Mouse (Mus musculus): ENCODE results near the gene Abca13. TPM values are rescaled to one million over a fixed set of nuclear protein-coding genes. Genes with fewer than 3 reads are reported as not detected.
"Not testable (repeated sequence)": the region's sequence is repeated elsewhere in the genome, so short reads cannot be mapped to it uniquely, and the experiment has no call there.

Gene Abca13
- total RNA-seq, 2 experiments from 2014 or later, result not detected

- intact Hi-C loops (cut with DNase I; ENCODE audit: low total_unique reads), result no loop called here
- DNase-seq, result no peak
These were observed 77.3 kb downstream of the Abca13 start for GRCm38 (mm10) chr11:9269090-9269489.

GRCm38 (mm10) chr11:9285204-9285603, 93.5 kb downstream of the Abca13 start:
- intact Hi-C loops (cut with DNase I; ENCODE audit: low total_unique reads), result no loop called here
- DNase-seq, result no peak

- intact Hi-C loops (cut with DNase I; ENCODE audit: low total_unique reads), result no loop called here
- DNase-seq, result no peak
These were observed 94.0 kb downstream of the Abca13 start for GRCm38 (mm10) chr11:9285759-9286158.

GRCm38 (mm10) chr11:9291168-9291567, 99.4 kb downstream of the Abca13 start:
- DNase-seq, result no peak
- intact Hi-C loops (cut with DNase I; ENCODE audit: low total_unique reads), result no loop called here

GRCm38 (mm10) chr11:9299615-9300014, 107.9 kb downstream of the Abca13 start:
- intact Hi-C loops (cut with DNase I; ENCODE audit: low total_unique reads), result no loop called here
- no peak for DNase-seq

GRCm38 (mm10) chr11:9305450-9305849, 113.7 kb downstream of the Abca13 start:
- intact Hi-C loops (cut with DNase I; ENCODE audit: low total_unique reads), result no loop called here
- DNase-seq, result no peak

- intact Hi-C loops (cut with DNase I; ENCODE audit: low total_unique reads), result no loop called here
- no peak for DNase-seq
These were observed 124.8 kb downstream of the Abca13 start for GRCm38 (mm10) chr11:9316545-9316944.

- intact Hi-C loops (cut with DNase I; ENCODE audit: low total_unique reads), result no loop called here
- peak; percentile 46 for DNase-seq
These were observed 125.6 kb downstream of the Abca13 start for GRCm38 (mm10) chr11:9317076-9317929.

GRCm38 (mm10) chr11:9338151-9338550, 146.4 kb downstream of the Abca13 start:
- intact Hi-C loops (cut with DNase I; ENCODE audit: low total_unique reads), result no loop called here
- DNase-seq, result no peak

GRCm38 (mm10) chr11:9347724-9348123, 156.0 kb downstream of the Abca13 start:
- no peak for DNase-seq
- intact Hi-C loops (cut with DNase I; ENCODE audit: low total_unique reads), result no loop called here

- no peak for DNase-seq
- intact Hi-C loops (cut with DNase I; ENCODE audit: low total_unique reads), result no loop called here
These were observed 181.4 kb downstream of the Abca13 start for GRCm38 (mm10) chr11:9373160-9373559.

GRCm38 (mm10) chr11:9374426-9374825, 182.7 kb downstream of the Abca13 start:
- intact Hi-C loops (cut with DNase I; ENCODE audit: low total_unique reads); DNase-seq: not testable (repeated sequence)

GRCm38 (mm10) chr11:9388520-9388919, 196.8 kb downstream of the Abca13 start:
- intact Hi-C loops (cut with DNase I; ENCODE audit: low total_unique reads), result no loop called here

GRCm38 (mm10) chr11:9416946-9417345, 225.2 kb downstream of the Abca13 start:
- no peak for DNase-seq
- intact Hi-C loops (cut with DNase I; ENCODE audit: low total_unique reads), result no loop called here

More at GRCm38 (mm10) chr11:9388520-9388919, 196.8 kb downstream of the Abca13 start:
- no peak for DNase-seq

- intact Hi-C loops (cut with DNase I; ENCODE audit: low total_unique reads), result no loop called here
- DNase-seq, result no peak
These were observed 228.5 kb downstream of the Abca13 start for GRCm38 (mm10) chr11:9420205-9420604.

- no peak for DNase-seq
- intact Hi-C loops (cut with DNase I; ENCODE audit: low total_unique reads), result no loop called here
These were observed 235.7 kb downstream of the Abca13 start for GRCm38 (mm10) chr11:9427411-9427810.

GRCm38 (mm10) chr11:9432807-9433206, 241.1 kb downstream of the Abca13 start:
- intact Hi-C loops (cut with DNase I; ENCODE audit: low total_unique reads), result no loop called here
- no peak for DNase-seq

GRCm38 (mm10) chr11:9436617-9437016, 244.9 kb downstream of the Abca13 start:
- intact Hi-C loops (cut with DNase I; ENCODE audit: low total_unique reads), result no loop called here
- no peak for DNase-seq

- intact Hi-C loops (cut with DNase I; ENCODE audit: low total_unique reads), result no loop called here
- DNase-seq, result no peak
These were observed 248.0 kb downstream of the Abca13 start for GRCm38 (mm10) chr11:9439781-9440180.

GRCm38 (mm10) chr11:9441192-9441591, 249.4 kb downstream of the Abca13 start:
- intact Hi-C loops (cut with DNase I; ENCODE audit: low total_unique reads), result no loop called here
- no peak for DNase-seq

- DNase-seq, result no peak
- intact Hi-C loops (cut with DNase I; ENCODE audit: low total_unique reads), result no loop called here
These were observed 280.7 kb downstream of the Abca13 start for GRCm38 (mm10) chr11:9472400-9472799.

All from gastrocnemius, postnatal 14 days (tissue).